Mouse (Mus musculus) cerebellum, adult (tissue): ENCODE results near the gene Gm5767.

Experiments used
- ATAC-seq: cut with Nextera tagmentation; 2 replicates; pipeline ENCODE4 v1.9.2; 2017; ENCODE audit warnings: mild to moderate bottlenecking, moderate library complexity, mixed read lengths; ENCODE audit not compliant: insufficient number of reproducible peaks, low FRiP score, low TSS enrichment

Gene Gm5767

GRCm38 (mm10) chr16:8668386-8668785, 12.2 kb upstream of the Gm5767 start:
- no peak for ATAC-seq

- no peak for ATAC-seq
Observed at GRCm38 (mm10) chr16:8669432-8669831, 11.1 kb upstream of the Gm5767 start.

DNA sequence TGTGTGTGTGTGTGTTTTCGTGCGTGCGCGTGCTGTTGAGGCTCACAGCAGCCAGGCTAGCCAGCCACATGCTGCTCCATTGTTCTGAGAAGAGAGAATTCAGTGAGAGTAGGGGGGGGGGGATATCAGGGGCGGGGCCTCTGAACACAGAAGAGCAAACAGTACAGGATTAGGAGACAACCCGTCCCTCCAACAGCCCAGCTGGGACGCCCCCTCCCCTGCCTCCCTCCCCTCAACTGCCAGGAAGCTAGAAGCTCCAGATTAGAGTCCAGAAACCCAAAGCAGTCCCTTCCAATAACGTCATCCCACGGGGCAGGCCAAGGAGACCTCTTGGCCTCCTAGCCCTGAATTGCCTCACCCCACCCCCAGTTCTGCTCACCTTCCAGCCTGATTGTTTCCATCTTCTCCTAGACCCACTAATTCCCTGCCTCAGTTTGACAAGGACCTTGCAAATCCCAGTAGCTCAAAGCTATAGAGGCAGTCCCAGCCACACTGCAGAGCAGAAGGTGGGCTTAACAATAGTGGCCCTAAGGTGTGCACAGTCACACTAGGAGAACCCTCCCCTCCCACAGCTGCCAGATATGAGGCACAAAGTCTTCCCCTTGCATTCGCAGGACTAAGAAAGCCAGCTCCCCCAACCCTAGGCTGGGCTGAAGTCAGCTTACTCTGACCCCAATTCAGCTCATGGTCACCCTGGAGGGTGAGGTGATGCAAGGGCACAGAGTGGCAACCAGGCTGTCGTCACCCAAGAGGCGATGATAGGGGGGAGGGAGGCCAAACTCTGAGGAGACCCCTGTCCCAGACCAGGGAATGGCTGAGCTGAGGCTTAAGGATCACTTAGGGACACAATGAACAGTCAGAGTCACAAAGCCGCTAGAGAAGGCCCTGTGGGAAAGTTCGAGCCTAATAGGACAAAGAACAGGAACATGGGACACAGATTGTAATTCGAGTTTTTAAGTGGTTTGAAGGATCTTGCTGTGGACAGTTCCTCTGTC, 10.2 kb upstream of the Gm5767 start:
- no peak for ATAC-seq

DNA sequence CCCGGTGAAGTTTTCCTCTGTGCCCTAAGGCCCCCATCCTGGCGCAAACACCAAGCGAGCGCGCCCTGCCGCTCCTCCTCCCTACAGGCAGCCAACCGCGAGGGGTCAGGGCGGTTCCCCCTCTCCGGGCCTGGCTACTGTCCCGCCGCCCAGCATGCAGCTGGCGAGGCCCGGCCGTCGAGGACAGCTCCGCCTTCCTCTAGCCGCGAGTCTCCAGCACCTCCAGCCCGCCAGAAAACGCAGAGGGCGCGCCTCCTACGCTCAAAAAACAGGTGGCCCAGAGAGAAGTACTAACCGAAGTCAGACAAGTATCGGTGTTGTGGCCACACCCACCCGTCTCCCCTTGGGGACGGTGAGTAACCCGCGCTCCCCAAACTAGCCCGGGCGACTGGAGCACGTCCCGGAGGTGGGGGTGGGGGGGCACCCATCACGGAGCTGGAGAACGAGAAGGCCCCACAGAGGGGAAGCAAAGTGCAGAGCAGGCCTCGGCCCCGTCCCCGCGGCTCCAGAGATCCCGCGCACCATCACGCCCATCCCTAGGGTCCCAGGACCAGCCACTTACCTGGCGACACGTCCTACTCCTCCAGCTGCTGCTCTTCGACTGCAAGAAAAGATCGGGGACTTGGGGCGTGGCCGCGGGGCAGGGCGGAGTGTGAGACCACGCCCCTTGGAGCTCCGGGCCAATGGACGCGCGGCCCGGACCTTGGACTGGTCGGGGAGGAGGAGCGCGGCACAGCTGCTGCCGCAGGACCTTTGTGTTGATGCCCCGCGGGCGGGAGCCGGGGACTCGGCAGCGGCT, 8.8 kb upstream of the Gm5767 start, which contains the start of gene Carhsp1:
TSS of gene Carhsp1 (minus strand) at position 605 of the 799 bp plus-strand sequence.
- ATAC-seq = peak; percentile 59

- no peak for ATAC-seq
Observed at GRCm38 (mm10) chr16:8672350-8672687, 8.3 kb upstream of the Gm5767 start.

GRCm38 (mm10) chr16:8672811-8673210, 7.8 kb upstream of the Gm5767 start:
- no peak for ATAC-seq

GRCm38 (mm10) chr16:8673343-8673742, 7.2 kb upstream of the Gm5767 start:
- no peak for ATAC-seq

GRCm38 (mm10) chr16:8674165-8674564, 6.4 kb upstream of the Gm5767 start:
- ATAC-seq = no peak

DNA sequence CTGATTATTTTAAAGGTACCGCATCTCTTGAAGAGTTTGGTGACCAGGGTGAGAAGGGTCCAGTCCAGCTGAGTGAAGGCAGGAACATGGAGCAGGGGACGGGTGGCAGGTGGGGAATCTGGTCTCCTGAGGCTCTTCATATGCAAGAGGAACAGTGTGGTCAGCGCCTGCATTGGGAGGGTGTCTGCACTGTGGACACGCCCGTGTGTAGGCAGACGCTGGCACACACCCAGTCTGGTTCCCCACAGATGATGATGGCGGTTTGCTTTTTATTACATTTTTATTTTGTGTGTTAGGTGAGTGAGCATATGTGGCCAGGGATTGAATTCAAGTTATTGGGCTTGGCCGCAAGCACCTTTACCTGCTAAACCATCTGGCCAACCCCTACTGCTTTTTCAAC, 5.0 kb upstream of the Gm5767 start:
- no peak for ATAC-seq

DNA sequence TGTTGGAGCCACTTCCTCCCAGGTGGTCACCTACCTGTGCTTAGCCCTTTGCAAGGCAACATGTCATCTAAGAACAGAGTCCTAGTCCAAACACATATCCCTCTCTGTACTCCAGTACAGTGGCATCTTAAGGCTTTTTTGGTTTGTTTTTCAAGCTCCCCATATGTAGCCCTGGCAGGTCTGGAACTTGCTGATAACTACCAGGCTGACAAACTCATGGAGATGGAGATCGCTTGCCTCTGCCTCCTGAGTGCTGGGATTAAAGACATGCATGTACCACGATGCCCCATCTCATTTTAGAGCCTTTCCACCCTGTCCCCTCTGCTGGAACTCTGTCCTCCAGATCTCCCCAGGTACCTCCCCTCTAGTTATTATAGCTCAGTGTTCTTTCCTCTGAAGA, 4.3 kb upstream of the Gm5767 start:
- ATAC-seq = no peak

DNA sequence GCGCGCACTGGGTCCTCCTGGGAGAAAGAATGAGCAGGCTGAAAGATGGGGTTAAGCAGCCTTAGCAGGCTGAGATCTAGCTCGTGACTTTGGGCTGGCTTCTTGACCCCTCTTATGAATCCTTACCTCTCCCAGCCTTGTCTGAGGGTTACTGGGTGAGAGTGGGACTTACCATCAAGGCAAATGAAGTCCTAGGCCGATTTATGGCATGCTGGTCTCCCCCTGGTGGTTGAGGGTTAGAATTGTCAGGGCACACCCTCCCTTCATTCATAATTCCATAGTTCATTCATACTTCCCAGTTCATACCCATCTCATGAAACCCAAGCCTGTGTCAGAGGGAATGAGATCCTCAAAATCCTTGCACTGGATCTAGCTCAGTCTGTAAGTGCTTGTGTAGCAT, 3.8 kb upstream of the Gm5767 start:
- ATAC-seq = no peak

GRCm38 (mm10) chr16:8678035-8678434, 2.5 kb upstream of the Gm5767 start:
- no peak for ATAC-seq

GRCm38 (mm10) chr16:8678676-8679075, 1.9 kb upstream of the Gm5767 start:
- no peak for ATAC-seq

DNA sequence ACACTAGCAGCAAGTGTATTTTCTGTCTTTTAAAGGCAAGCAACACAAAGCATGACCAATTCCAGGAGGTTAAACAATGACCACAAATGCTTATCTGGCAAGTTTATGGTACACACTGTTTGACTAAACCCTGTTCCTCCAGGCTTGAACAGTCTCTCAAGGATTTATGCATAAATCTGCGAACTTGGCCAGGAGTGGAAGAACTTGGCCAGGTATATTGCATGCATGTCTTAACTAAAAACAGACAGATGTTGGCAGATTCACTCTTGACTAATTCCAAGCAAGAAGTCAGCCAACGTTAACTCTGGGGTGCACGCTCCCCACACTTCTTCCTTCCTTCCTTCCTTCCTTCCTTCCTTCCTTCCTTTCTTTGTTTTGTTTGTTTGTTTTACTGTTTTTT, 790 bp upstream of the Gm5767 start:
- no peak for ATAC-seq

- peak; percentile 32; the same call in 1 of the 2 replicates for ATAC-seq
Observed at GRCm38 (mm10) chr16:8685087-8685486, 4.5 kb downstream of the Gm5767 start.

DNA sequence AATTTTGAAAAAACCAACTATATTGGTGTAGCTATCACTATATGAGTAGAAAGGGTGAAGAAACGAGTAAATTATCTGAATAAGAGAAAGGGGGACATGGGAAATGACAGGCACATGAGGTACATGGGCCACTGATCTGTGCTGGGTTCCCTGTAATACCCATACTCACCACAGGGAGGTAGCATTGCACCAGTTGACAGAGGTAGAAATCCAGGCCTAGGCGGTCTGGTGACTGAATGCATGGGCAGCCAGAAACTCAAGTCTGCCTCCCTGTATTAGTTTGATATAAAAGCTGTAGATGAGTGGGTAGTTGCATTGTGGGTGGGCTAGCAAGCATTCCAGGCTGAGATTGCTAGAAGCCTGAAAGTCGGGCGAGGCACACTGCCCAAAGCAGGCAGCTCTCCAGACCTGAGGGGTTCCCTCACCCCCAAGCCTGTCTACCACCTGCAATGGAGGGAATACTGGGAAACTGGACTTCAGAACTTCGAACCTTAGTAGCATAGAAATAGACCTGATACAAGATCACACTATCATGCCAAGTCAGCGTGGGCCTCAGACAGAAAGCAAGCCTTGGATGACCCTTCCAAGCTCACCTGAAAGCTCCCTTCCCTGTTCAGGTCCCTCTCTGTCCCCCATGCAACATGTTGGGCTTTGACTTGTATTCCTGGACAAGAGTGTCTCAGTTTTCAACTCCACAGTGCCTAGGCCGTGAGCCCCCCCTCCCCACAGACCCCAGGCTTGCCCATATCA, 5.7 kb downstream of the Gm5767 start:
- 0 out of 2 replicates have a peak, but pooled peaks have one; percentile 34 for ATAC-seq

- no peak for ATAC-seq
Observed at GRCm38 (mm10) chr16:8686871-8687535, 6.4 kb downstream of the Gm5767 start.

DNA sequence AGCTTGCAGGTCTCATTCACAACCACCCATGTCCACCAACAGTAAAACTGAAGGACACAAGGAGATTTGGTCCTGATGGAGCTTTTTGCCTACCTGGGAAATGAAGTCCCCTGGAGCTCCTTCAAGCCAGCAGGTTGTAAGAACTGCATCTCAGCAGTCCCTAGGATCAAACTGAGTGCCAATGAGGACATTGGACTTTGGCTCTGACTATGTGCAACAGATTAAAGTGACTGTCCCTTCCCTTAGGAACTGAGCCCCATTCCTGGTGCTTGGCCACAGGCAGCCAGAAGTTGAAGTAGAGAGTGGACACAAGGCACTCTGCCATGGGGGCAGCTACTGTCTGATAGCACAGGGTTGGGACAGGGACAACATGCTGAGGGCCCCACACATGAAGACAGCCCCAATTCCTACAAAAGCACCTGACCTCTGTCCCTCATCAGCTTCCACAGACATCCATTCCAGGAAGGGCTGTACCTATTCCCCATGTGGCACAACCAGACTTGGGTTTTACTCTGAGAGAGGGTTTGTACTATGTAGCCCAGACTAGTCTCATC, 7.1 kb downstream of the Gm5767 start:
- ATAC-seq = no peak

DNA sequence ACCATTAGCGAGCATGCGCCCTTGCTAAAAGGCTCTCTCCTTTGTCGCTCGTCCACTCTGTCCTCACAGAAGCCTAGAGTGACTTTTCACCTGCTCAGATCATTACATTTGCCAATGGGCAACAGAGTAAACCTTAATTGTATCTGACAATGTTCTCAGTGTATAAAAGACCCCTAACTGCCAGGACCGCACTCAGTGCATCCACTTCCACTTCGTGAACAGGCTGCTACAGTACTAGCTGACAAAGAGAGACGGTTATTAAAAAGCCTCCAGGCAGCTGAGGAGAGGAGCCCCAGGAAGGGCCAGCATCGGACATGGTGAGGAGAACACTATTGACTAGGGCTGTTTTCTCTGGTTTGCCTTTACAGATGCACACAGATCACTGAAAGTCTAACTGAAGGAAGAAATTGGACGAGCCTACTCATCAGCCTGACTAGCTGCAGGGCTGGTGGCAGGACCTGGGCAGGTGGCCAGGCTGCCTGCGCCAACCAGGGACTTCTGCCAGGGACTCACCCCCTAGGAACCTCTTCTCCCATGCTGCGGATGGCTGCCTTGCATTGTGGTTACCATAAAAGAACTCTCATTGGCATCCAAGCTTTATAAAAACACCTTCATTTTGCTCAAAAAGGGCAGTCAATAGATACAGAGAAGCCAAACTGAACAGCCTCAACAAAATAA, 9.5 kb downstream of the Gm5767 start:
- peak; percentile 67 for ATAC-seq
